Mouse (Mus musculus) kidney, adult 18-20 months (tissue): Measurements from ENCODE around the gene Krt80.

ENCODE experiments used
- DNase-seq: peaks from one replicate; pipeline ENCODE4 v3.0.0; 2021

The Krt80 gene

DNA sequence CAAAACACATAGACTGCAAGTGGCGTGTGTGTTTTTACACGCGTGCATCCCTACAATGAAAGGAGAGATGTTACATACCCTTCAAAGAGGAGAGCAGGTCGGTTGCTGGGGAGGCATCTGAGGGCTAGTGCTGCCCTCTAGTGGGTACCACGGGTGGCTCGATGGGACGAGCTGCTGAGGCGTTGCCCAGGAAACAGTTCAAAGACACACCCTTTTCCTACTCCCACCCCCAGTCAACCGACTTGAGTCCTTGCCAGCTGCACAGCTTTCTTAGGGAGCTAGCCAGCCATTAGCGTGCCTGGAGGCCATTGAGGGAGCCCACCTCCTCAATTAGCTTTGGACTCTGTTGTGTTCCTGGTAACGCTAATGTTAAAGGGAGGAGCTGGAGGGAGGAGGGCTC is 54.1 kb downstream of the Krt80 start:
- peak; percentile 90 for DNase-seq

DNA sequence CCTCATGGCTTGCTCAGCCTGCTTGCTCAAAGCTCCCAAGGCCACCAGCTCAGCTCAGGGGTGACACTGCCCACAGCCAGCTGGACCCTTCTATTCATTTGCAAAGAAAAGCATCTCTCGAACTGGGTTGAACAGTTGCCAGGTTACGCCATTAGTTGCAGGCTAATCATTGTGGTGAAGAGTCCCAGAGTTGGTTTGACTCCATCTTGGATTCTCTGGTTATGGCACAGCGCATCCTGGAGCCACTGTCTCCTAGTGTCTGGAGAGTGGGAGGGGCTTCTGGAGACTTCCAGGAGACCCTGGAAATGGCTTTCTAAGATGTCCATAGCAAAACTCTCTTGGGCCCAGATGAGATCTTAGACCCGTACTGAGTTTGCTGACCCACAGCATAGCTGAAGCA is 54.6 kb downstream of the Krt80 start:
- no peak for DNase-seq

DNA sequence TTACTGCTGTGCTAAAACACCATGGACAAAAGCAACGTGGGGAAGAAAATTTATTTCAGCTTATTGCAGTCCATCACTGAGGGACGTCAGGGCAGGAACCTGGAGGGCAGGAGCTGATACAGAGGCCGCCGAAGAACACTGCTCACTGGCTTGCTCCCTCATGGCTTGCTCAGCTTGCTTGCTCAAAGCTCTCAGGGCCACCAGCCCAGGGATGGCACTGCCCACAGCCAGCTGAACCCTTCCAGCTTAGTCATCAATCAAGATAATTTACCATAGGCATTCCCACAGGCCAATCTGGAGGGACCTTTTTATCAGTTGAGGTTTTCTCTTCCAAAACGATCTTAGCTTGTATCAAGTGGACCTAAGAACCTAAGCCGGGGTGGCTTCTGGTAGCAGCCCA is 58.0 kb downstream of the Krt80 start:
- no peak for DNase-seq

DNA sequence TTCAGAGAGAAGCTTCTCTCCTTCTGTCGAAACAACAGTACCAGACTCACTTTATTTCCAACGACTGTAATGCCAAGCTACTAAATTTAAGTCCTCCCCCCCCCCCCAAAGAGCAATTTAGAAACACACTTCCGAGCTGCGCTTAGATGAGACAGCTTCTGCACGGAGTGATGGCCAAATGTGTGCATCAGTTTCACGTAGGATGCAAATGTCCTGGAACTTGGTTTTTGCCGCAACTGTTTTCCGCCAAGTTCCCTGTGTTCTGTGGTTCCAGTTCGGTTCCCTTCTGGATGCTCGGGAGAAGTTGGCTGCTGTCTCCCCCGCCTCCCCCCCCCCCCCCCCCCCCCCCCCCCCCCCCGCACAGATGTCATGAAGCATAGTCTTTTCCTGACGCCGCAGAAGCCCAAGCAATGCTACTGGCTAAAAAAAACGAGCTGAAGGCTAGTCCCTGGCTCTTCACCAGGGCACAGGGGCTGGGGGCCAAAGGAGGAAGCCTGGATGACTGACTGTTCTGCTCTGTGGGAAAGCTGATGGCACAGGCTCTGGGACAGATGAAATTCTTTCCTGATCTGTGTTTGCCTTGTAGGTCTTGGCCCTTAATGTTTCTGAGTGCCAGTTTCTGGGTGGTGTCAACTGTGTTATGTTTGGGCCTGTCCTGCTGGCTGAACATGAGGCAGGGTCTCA is 58.7 kb downstream of the Krt80 start:
- DNase-seq = no peak

DNA sequence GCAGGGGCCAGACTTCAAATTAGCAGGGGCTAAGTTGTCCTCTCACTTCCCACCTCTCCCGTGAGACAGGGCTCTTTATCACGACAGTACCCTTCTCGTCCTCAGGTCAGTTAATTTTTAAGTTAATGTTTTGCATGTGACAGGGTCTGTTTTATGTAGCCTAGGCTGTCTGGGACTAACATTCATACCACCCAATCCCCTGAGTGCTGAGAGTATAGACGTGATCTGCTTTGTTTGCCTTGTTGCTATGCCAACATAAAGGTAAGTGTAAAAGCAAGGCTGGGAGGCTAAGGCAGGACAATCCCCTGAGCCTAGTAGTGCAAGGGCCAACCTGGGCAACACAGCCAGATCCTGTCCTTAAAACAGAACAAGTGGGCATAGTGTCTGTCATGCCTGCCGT is 60.5 kb downstream of the Krt80 start:
- DNase-seq = no peak

DNA sequence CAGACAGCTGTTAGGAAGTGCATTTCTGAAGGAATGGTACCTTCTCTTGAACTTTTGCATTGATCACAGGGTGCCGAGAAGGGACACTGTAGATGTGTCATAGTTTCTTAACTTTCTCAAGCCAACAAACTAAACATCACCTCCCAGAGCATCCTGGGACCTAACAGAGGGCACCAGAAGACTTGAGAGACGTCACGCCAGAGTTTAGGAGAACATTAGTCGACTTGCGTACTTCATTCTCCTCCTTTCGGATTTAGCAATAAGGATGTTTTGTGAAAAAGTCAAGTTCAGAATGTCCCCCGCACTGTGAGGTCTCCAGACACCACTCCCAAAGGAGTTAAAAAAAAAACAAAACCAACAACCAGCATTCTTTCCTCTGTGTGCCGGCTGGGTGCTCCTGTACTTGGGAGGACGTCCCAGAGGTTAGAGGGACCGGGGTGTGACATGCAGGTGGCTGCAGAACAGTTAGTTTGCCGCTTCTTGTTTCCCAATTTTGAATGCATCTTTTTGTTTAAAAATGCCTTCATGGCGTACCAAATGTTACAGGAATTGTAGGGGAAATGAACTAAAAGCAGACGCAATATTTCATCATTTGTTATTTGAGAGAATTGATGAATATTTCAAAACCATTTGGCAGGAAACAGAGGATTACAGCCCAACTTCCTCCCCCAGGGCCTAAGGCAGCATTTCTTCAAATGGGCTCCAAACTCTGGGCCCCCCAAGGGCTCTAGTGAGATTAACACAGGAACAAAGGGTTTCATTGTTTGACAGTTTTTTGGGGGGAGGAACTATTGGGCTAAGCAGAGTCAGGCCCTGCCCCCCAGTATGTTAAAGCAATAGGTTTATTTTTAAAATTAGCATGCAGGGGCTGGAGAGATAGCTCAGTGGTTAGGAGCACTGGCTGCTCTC is 61.3 kb downstream of the Krt80 start:
- no peak for DNase-seq

DNA sequence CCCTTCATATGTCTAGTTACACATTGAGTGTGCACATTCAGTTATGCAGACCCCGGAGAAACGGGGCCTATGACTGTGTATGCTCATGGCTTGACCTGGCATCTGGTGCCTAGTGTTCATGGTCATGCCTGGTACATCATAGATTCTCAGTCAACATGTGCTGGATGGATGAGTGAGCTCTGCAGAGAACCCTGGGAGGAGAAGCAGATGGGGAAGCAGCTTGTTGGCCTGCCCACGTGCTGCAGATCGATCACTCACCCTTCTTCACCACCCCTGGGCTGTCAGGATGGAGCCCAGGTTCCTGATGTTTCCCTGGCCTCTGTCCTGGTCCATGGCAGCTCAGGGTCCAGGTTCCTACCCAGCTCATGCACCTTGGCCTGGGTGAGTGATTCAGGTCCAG is 63.5 kb downstream of the Krt80 start:
- DNase-seq = no peak

DNA sequence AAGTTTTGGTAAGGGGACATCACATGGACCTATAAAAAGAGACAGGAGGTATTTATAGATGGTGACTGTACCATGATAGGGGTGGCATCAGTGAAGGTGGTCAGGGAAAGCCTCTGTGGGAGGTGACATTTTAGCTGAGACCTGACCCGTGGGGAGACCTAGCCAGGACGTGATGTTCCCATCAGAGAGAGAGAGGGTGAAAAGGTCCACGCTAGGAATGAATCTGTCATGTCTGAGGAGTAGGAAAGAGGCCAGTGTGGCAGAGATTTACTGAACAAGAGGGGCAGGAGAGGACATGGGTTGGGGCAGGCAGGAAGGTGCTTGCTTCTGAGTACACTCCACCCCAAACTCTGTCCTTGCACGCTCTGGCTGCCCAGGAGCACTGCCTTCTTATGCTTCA is 66.1 kb downstream of the Krt80 start:
- DNase-seq = no peak

DNA sequence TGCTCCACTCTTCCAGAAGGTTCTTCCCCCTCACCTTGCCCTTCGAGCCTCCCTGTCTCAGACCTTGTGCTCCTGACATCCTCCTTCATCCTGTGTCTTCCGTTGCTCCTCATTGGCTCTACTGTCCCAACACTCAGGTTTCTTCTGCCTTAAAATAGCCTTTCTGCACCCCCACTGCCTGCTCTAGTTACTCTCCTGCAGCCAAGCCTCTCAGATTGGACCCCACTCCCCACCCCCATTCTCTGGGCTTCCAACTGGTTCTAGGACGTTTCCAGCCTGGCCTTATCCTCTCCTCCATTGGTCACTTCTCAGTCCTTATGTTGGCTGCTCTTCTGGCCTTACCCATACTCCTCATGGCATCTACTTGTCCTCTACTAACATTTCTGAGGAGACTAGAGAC is 67.8 kb downstream of the Krt80 start:
- no peak for DNase-seq

DNA sequence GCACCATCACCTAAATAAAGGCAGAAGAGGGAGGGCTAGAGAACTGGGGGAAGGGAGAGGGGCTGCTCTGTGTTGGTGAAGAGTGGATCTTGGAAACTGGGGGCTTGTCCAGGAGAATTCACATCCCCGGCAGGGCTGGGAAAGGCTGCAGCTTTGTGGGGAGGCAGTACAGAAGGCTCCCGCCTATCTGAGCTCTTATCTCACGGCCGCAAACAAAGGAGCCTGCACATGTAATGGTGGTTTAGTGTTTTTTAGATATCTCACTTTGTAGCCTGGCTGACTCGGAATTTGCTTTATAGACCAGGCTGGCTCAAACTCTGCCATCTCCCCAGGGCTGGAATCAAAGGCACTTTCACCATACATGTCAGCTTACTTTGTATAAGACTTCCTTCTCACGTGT is 69.8 kb downstream of the Krt80 start:
- DNase-seq = no peak

DNA sequence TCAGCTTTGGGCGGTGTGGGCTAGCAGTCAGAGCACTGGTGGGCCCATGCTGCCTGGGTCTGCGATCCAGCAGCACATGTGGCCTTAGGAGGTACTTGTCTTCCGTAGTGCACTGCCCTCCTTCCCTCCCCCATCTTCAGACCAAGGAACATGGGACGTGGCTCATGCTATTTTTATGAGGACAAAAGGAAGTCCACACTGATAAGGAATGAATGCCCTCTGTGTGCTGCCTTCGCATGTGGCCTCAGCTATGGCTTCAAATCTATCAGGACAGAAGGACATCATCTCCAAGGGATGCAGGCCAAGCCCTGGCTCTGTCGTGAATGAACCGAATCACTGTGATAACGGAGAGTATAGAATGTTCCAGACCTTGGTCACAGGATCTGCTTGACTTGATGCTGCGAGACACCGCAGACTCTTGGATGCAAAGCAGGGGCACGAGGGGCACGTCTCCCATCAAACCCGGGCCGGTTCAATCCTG is 70.4 kb downstream of the Krt80 start:
- DNase-seq = no peak

DNA sequence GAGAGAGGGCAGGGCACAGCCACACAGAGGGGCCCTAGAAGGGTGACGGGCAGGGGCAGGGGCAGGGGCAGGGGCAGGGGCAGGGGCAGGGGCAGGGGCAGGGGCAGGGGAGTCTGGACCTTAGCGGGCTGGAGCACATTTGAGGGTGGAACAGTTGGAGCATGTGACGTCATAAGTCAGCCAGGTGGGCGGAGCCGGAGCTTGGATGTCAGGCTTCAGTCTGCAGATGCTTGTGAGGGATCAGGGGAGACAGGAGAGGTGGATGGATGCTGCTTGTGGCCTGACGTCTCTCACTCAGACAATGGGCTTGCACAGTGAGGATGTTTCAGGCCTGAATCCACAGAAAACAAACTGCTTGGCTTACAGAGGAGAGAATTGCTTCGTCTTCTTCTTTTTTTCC is 71.4 kb downstream of the Krt80 start:
- DNase-seq = no peak

DNA sequence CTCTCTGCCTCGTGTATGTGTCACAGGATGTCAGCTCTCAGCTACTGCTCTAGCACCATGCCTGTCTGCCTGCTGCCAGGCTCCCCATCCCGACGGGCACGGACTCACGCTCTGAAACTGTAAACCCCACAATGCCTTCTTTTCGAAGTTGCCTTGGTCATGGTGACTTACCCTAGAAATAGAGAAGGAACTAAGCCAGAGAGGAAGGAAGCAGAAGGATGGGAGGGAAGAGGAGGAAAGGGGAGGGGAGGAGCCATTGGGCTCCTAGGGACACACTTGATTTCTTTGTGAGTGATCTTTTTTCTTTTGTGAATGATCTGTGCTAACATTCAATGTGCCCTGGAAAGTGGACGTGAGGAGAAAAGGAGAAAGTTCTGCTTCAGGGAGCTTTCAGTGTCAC is 72.0 kb downstream of the Krt80 start:
- DNase-seq = no peak
